Mouse (Mus musculus): ENCODE measurements around the gene Olfr853.

The Olfr853 gene

GRCm38 (mm10) chr9:19540976-19541375, at the start of gene Olfr853:
Gene Olfr853, minus strand, starts transcription at chr9:19541076.
- DNase-seq (ENCODE audit: extremely low spot score, low read depth, low spot score), result no peak

GRCm38 (mm10) chr9:19582317-19582716, 41.4 kb upstream of the Olfr853 start, which contains the start of gene Olfr855:
Gene Olfr855, plus strand, starts transcription at chr9:19582617.
- no peak for DNase-seq (ENCODE audit: extremely low spot score, low read depth, low spot score)

GRCm38 (mm10) chr9:19567282-19567681, 26.4 kb upstream of the Olfr853 start, which contains the start of gene Olfr854:
Gene Olfr854, minus strand, starts transcription at chr9:19567382.
- DNase-seq (ENCODE audit: extremely low spot score, low read depth, low spot score), result no peak

- DNase-seq (ENCODE audit: extremely low spot score, low read depth, low spot score), result no peak
Measured at GRCm38 (mm10) chr9:19492995-19493394, 47.9 kb downstream of the Olfr853 start, which contains the start of gene Olfr851. Gene Olfr851, plus strand, starts transcription at chr9:19493295.

Data from hindlimb bud, embryonic 11.5 days (tissue).